Mouse (Mus musculus) bone marrow macrophage, adult 2 months (primary cell): ENCODE measurements around the gene Optc.

ENCODE experiments used
- CTCF ChIP-seq: IDR thresholded peaks from 2 replicates; pipeline ENCODE4 v1.5.1; 2012; ENCODE audit warnings: low read depth, mild to moderate bottlenecking, low read length, moderate library complexity
- POLR2A ChIP-seq: IDR thresholded peaks from 2 replicates; pipeline ENCODE4 v1.6.1; 2012; ENCODE audit warnings: mild to moderate bottlenecking, low read depth, low read length, borderline replicate concordance

DNA sequence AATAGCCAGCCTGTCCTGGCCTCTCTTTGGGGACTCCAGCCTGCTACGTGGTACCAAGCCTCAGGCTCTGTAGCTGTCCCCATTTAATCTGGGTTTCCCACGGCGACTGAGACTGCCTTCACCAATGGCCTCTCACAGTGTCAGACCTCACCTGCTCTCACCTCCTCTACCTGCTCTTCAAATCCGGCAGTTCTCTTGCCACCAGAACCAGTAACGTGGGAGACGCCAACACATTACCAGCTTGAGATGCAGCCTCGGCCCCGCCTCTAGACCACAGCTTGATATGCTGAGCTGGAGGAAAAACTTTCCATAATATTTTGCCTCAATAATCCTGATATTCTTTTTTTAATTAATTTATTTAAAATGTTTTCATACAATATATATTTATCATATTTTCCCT, 31.9 kb upstream of the Optc start:
- no peak for TF ChIP-seq POLR2A
- no peak for TF ChIP-seq CTCF
